Mouse (Mus musculus) gastrocnemius, postnatal 4 days (tissue): ENCODE results near the gene Dhrs7c. TPM values are rescaled to one million over a fixed set of nuclear protein-coding genes. Genes with fewer than 3 reads are reported as not detected.

Source experiments
- DNase-seq, 2 experiments: peaks; one replicate each; pipeline ENCODE4 v3.0.0; 2021 to 2022; ENCODE audit warnings: low spot score in 2 of 2, mixed read lengths in 2 of 2
- total RNA-seq, 2 experiments: library from RNA; stranded (reverse); gene quantifications; 2 replicates each; pipeline ENCODE4 v1.2.3; 2021

The Dhrs7c gene
- total RNA-seq, 2 experiments from 2014 or later = 312 to 366 TPM

DNA sequence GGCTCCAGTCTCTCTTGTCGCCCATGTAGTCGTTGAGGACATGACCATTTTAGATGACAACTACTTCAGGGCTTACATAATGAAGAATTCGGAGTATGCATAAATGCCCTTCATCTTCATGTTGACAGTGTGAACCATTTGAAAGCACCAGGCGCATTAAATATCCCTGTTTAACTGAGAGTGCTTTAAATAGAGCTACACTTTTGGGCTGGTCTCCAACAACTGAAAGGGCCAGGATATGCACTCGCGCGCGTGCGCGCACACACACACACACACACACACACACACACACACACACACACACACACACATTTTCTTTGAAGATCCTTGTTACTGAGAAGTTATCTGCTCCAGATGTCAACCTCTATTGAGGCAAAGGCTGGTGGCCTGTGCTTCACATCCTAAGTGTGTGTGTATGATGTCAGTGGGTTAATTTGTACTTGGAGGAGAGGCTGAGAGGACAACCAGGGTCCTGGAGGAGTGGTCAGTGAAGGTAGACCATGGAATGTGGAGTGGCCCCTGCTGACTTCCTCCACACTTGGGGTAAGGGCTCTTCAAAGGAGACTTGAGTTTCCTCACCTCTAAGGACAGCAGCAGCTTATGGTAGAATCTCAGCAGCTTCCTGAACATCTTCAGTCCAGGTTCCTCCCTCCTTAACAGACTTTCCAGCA lies 37.6 kb downstream of the Dhrs7c start:
- no peak for DNase-seq

DNA sequence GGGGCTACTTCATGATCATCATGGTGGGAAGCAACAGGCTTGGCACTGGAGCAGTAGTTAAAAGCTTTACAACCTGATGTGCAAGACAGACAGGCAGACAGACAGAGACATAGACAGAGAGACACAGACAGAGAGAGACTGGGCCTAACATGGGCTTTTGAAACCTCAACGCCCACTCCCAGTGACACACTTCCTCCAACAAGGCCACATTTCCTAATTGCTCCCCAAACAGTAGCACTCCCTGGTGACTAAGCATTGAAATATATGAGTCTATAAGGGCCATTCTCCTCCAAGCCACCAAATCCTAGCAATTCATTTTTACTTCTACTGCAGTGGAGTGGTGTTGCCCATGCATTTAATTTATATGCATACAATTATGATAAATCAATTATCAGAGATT lies 41.8 kb downstream of the Dhrs7c start:
- no peak for DNase-seq

DNA sequence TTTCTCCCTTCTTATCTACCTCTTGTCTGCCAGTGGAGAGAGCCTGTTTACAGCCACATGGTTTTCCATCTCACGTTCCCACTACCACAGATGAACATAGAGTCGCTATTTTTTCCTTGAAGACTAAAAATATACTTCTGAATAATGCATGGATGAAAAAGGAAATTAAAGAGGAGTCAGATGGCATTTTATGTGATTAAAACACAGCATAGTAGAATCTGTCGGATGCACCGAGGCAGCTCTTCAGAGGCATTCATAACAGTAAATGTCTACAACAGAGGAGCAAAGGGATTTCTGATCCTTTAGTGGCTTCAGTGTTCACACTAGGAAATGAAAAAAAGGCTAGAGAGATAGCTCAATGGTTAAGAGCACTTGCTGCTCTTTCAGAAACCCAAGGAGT lies 47.2 kb downstream of the Dhrs7c start:
- no peak for DNase-seq

DNA sequence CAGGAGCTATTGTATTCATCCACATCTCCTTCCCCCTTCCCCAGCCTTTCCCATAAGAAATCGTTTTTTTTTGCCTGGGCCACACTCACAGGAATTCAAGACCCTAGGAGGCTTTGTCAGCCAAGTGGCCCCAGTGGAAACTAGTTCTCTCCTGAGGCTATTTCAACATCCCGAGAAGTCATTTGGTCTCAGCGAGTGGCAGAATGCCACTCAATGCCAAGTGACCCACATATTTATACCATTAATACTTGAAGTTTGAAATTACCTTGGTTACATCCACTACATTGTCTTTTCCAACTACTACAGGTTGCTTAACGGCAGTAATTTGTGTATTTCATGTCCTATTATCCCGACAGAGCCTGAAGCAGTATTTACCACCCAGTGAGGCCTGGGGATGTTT lies 53.8 kb downstream of the Dhrs7c start:
- DNase-seq = no peak

DNA sequence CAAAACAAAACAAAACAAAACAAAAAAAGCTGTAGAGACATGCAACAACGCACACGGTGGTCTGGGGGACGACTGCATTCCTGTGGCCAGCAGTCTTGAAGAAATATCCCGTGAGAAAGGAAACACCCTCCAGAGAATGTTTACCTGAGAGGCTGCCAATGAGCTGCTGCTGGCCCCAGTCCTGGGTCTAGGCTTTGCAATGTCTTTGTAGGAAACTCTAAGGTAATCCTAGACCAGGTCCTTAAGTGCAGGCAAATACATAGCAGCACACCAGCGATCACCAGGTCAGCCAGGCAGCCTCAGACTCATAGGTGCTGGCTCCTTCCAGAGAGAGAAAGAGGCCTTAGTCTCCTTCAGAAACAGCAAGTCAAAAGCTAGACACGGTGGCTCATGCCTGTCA lies 56.0 kb downstream of the Dhrs7c start:
- DNase-seq = no peak

DNA sequence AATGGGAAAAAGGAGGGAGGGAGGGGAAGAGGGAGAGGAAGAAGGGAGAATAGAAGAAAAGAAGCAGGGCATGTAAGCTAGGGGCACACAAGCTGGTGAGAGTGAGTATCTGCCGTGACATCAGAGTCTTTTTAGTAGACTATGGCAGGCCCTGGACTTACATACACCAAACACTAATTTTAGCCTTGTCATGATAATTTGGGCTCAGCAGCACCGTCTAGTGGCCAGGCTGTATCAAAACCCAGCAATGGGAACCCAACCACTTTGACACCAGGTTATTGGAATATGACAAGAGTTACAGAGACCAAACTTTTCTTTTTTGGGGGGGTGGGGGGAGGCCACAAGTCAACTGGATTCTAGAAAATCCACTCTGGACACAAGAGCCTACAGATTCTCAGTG lies 57.0 kb downstream of the Dhrs7c start:
- DNase-seq = peak in 1 of 2 experiments; percentile 34

DNA sequence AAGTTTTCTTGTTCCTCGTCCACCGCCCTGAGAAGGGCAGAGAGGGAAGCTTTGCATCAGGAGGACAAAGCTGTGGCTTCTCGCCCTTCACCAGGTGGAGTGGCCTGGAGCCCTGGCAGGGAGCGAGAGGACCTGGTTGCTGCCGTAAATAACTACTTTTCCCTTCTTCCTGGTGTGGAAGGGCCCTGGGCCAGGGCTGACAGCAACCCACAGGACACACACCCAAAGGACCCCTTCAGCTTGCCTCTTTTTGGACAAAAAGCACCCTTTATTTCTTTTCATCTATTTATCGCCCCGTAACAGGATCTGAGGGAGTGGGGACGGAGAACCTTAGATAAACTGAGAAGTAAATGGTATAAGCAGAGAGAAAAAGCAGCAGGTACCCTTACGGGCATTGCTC lies 60.5 kb downstream of the Dhrs7c start:
- no peak for DNase-seq

DNA sequence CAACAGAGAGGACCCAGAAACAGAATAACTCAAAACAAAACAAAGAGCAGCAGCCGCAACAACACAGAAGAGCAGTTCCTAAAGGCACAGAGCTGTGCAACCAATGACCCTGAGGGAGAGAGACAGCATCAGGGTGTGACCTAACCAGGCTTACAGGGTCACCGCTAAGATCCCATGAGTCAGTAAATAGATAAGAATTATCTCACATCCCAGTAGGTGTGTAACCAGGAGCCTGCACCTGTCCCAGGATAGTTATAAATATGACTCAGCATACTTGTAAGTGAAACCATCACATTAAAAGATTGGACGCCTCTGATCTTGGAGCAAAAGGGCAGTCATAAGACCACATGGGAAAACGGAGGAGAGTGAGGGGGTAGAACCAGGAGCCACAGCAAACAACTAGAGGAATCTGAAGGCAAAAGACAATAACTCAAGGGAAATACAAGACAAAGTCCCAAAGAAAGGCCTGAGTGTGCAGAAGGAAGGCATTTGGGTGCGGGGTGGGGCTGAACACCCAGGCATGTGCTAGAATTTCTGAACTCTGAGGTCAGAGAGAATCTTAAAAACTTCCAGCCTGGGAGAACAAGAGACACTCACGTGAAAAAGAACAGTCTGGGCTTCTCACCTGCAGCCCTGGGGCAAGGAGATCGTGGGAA lies 62.9 kb downstream of the Dhrs7c start:
- DNase-seq = no peak

DNA sequence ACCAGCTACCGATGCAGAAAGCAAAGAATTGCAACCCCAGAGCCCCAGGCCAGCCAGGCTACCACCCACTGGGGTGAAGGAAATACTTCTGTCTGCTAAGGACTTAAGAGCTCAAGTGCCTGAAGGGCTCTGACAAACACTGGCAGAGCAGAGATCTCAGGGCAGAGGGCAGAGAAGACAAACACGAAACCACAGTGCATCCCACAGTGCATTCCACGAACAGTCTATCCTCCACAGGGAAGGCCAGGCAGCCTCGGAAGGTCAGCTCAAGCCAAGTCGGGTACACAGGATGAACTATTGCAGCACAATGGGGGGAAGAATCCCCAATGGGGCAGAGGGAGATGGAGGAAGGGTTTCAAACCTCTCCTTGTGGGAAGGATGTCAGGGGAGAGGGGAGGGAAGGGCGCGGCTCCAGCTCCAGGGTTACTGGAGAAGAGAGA lies 63.4 kb downstream of the Dhrs7c start:
- DNase-seq = no peak

DNA sequence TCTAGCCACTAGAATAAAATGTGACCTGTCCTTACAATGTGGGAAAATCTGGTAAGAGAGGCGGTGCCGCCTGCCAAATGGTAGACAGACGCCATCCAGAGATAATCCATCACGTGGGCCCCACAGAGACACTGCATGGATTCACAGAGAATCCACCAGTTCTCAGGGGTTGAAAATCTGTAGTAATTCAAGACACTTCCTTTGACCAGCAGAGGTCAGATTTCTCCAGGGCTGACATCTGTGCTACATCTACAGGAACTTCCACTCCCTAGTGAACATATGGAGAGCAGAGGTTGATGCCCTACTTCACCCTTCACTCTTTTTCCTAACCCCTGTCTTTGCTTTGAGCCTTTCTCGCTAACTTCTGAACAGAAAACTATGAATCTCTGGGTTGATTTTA lies 67.1 kb downstream of the Dhrs7c start:
- no peak for DNase-seq

Other genes starting within 250 kb of the Dhrs7c start
- under 1 TPM in 1 of 2 experiments, not detected in 1; 0.44 TPM for gene Rcvrn, start 102.9 kb upstream of the Dhrs7c start, total RNA-seq
- under 1 TPM; 0.18 to 0.27 TPM for gene Glp2r, start 27.0 kb upstream of the Dhrs7c start, total RNA-seq
- gene Gsg1l2, start 23.6 kb upstream of the Dhrs7c start, total RNA-seq = not detected
- 1 to 10 TPM; 1.5 to 1.7 TPM for gene Usp43, start 124.0 kb downstream of the Dhrs7c start, total RNA-seq
- gene Cfap52, start 167.5 kb downstream of the Dhrs7c start, total RNA-seq = 1 to 10 TPM; 4.7 to 5.2 TPM
- 10 to 100 TPM; 26.4 to 26.9 TPM for gene Stx8, start 168.0 kb downstream of the Dhrs7c start, total RNA-seq